Mouse (Mus musculus) kidney, embryonic 14.5 days (tissue): Measurements from ENCODE around the gene Olfr9. TPM values are rescaled to one million over a fixed set of nuclear protein-coding genes. Genes with fewer than 3 reads are reported as not detected.
"Not testable (repeated sequence)": the region's sequence is repeated elsewhere in the genome, so short reads cannot be mapped to it uniquely, and the experiment has no call there.

Experiments used
- ATAC-seq: fragments of 200-750 bp; cut with Nextera tagmentation; 2 replicates; pipeline ENCODE4 v1.8.0; 2017; ENCODE audit warnings: moderate number of reproducible peaks, mild to moderate bottlenecking, moderate TSS enrichment, moderate library complexity; ENCODE audit not compliant: low FRiP score, low TSS enrichment
- H3K27ac ChIP-seq: fragments of 300-500 bp; sonication (generic); 2 replicates; pipeline ENCODE4 v1.5.1; 2014; ENCODE audit warnings: low read depth, mild to moderate bottlenecking, low read length, moderate library complexity, mixed read lengths
- H3K27me3 ChIP-seq: fragments of 300-500 bp; sonication (generic); 2 replicates; pipeline ENCODE4 v1.6.1; 2014; ENCODE audit warnings: mild to moderate bottlenecking, low read length; ENCODE audit not compliant: control insufficient read depth, insufficient read depth
- H3K36me3 ChIP-seq: fragments of 300-500 bp; sonication (generic); 2 replicates; pipeline ENCODE4 v1.6.1; 2014; ENCODE audit warnings: low read length, mixed read lengths; ENCODE audit not compliant: control insufficient read depth, insufficient read depth
- H3K4me1 ChIP-seq: fragments of 300-500 bp; sonication (generic); 2 replicates; pipeline ENCODE4 v1.6.1; 2014; ENCODE audit warnings: low read length, mixed read lengths; ENCODE audit not compliant: control insufficient read depth, insufficient read depth
- H3K4me2 ChIP-seq: fragments of 300-500 bp; sonication (generic); replicated peaks from 2 replicates; pipeline ENCODE4 v1.6.1; 2014; ENCODE audit warnings: low read depth, mild to moderate bottlenecking, low read length
- H3K4me3 ChIP-seq: fragments of 300-500 bp; sonication (generic); 2 replicates; pipeline ENCODE4 v1.5.1; 2014; ENCODE audit warnings: mild to moderate bottlenecking, low read length
- H3K9ac ChIP-seq: fragments of 300-500 bp; sonication (generic); 2 replicates; pipeline ENCODE4 v1.6.1; 2014; ENCODE audit warnings: low read depth, mild to moderate bottlenecking, low read length, moderate library complexity
- H3K9me3 ChIP-seq: fragments of 300-500 bp; sonication (generic); 2 replicates; pipeline ENCODE4 v1.6.1; 2016; ENCODE audit warnings: low read length; ENCODE audit not compliant: control insufficient read depth
- WGBS: fragments of 180-500 bp; shearing (Covaris S2); extraction: QIAGEN DNeasy Blood & Tissue Kit; methylation state at CpG from one replicate; pipeline ENCODE4 v1.1.7; 2014; 5-methylcytosine and 5-hydroxymethylcytosine counted together
- polyA plus RNA-seq: library from polyadenylated mRNA; unstranded; fragments of >200 nt; fragmentation: Nextera tagmentation; extraction: Ambion mirVana; gene quantifications from 2 replicates; pipeline ENCODE4 v1.2.1, GENCODE M21; 2014

Gene Olfr9
- not detected in 2 replicates for polyA plus RNA-seq

- not testable (repeated sequence) for H3K36me3 ChIP-seq, H3K9me3 ChIP-seq, H3K4me1 ChIP-seq, ATAC-seq, H3K27me3 ChIP-seq, H3K4me3 ChIP-seq, H3K4me2 ChIP-seq, H3K27ac ChIP-seq, H3K9ac ChIP-seq
- WGBS = 50% methylated on average over 1 of the region's 1 CpGs
These were observed at the start of gene Olfr9 for GRCm38 (mm10) chr10:128989131-128989530. Gene Olfr9 (plus strand): TSS chr10:128989431.

GRCm38 (mm10) chr10:128940475-128941061 is 48.7 kb upstream of the Olfr9 start:
- WGBS = 88% methylated on average over 10 of the region's 10 CpGs
- Histone ChIP-seq H3K4me3 (no peak overlapping the region), H3K27me3 (peaks cover 10% of the 10 kb centered on the region), H3K4me1 (no peaks in the 10 kb centered on the region), H3K9ac (no peak overlapping the region), H3K4me2 (no peak overlapping the region), H3K27ac (no peak overlapping the region), H3K9me3 (no peaks in the 10 kb centered on the region), H3K36me3 (no peaks in the 10 kb centered on the region)
- no peak for ATAC-seq

GRCm38 (mm10) chr10:128945675-128946074 is 43.6 kb upstream of the Olfr9 start:
- no peak overlapping the region for H3K4me3 ChIP-seq
- 21% methylated on average over 3 of the region's 3 CpGs for WGBS
- no peaks in the 10 kb centered on the region for H3K9me3 ChIP-seq
- no peak overlapping the region for H3K4me2 ChIP-seq
- no peak overlapping the region for H3K27ac ChIP-seq
- no peaks in the 10 kb centered on the region for H3K36me3 ChIP-seq
- no peaks in the 10 kb centered on the region for H3K4me1 ChIP-seq
- no peaks in the 10 kb centered on the region for H3K27me3 ChIP-seq
- ATAC-seq = no peak
- H3K9ac ChIP-seq = no peak overlapping the region

GRCm38 (mm10) chr10:128947496-128947895 is 41.7 kb upstream of the Olfr9 start:
- no peak overlapping the region for H3K4me3 ChIP-seq
- no peaks in the 10 kb centered on the region for H3K36me3 ChIP-seq
- H3K9me3 ChIP-seq = no peaks in the 10 kb centered on the region
- no peak overlapping the region for H3K9ac ChIP-seq
- H3K27ac ChIP-seq = no peak overlapping the region
- no peaks in the 10 kb centered on the region for H3K4me1 ChIP-seq
- H3K27me3 ChIP-seq = no peaks in the 10 kb centered on the region
- no peak for ATAC-seq
- no peak overlapping the region for H3K4me2 ChIP-seq
- 91% methylated on average over 4 of the region's 4 CpGs for WGBS

GRCm38 (mm10) chr10:128950208-128950887 is 38.9 kb upstream of the Olfr9 start:
- H3K9ac ChIP-seq = no peak overlapping the region
- H3K4me3 ChIP-seq = no peak overlapping the region
- WGBS = 56% methylated on average over 16 of the region's 16 CpGs
- no peak overlapping the region for H3K4me2 ChIP-seq
- H3K9me3 ChIP-seq = no peaks in the 10 kb centered on the region
- H3K36me3 ChIP-seq = no peaks in the 10 kb centered on the region
- H3K27me3 ChIP-seq = no peaks in the 10 kb centered on the region
- no peak for ATAC-seq
- H3K4me1 ChIP-seq = no peaks in the 10 kb centered on the region
- no peak overlapping the region for H3K27ac ChIP-seq

- no peaks in the 10 kb centered on the region for H3K9me3 ChIP-seq
- no peak overlapping the region for H3K9ac ChIP-seq
- 83% methylated on average over 10 of the region's 10 CpGs for WGBS
- H3K27ac ChIP-seq = no peak overlapping the region
- no peak overlapping the region for H3K4me3 ChIP-seq
- no peaks in the 10 kb centered on the region for H3K36me3 ChIP-seq
- no peak for ATAC-seq
- no peaks in the 10 kb centered on the region for H3K4me1 ChIP-seq
- no peak overlapping the region for H3K4me2 ChIP-seq
- no peaks in the 10 kb centered on the region for H3K27me3 ChIP-seq
These were observed 30.9 kb upstream of the Olfr9 start for GRCm38 (mm10) chr10:128958340-128958739.

GRCm38 (mm10) chr10:128960142-128960541 is 29.1 kb upstream of the Olfr9 start:
- no peaks in the 10 kb centered on the region for H3K36me3 ChIP-seq
- H3K4me1 ChIP-seq = no peaks in the 10 kb centered on the region
- H3K4me3 ChIP-seq = no peak overlapping the region
- no peak overlapping the region for H3K27ac ChIP-seq
- 71% methylated on average over 4 of the region's 4 CpGs for WGBS
- H3K9me3 ChIP-seq = no peaks in the 10 kb centered on the region
- no peaks in the 10 kb centered on the region for H3K27me3 ChIP-seq
- H3K4me2 ChIP-seq = no peak overlapping the region
- no peak for ATAC-seq
- H3K9ac ChIP-seq = no peak overlapping the region

- Histone ChIP-seq H3K36me3 (no peaks in the 10 kb centered on the region), H3K27ac (no peak within 1 kb of the TSS), H3K4me1 (no peaks in the 10 kb centered on the region), H3K9me3 (no peaks in the 10 kb centered on the region), H3K9ac (no peak within 1 kb of the TSS), H3K4me2 (no peak within 1 kb of the TSS), H3K4me3 (no peak within 1 kb of the TSS), H3K27me3 (no peaks in the 10 kb centered on the region)
- 79% methylated on average over 12 of the region's 12 CpGs for whole genome bisulfite sequencing
- no peak for ATAC-seq
These were observed 28.3 kb upstream of the Olfr9 start, which contains the start of gene Mettl7b for GRCm38 (mm10) chr10:128960590-128961584. Gene Mettl7b (minus strand): TSS chr10:128960988.
